Mouse (Mus musculus) layer of hippocampus, adult 8-10 months (tissue): Measurements from ENCODE around the gene Plagl2. TPM values are rescaled to one million over a fixed set of nuclear protein-coding genes. Genes with fewer than 3 reads are reported as not detected.
A peak's percentile ranks its signal among the peaks of the same experiment; 100 is the strongest.
"Not testable (repeated sequence)": the region's sequence is repeated elsewhere in the genome, so short reads cannot be mapped to it uniquely, and the experiment has no call there.

ENCODE experiments used
- DNase-seq, 2 experiments: peaks; one replicate each; pipeline ENCODE4 v3.0.0; 2022; ENCODE audit warnings: low spot score in 2 of 2
- total RNA-seq, 4 experiments: library from RNA; stranded (reverse); gene quantifications; 2 replicates each; pipeline ENCODE4 v1.2.4; 2022

Plagl2 gene
- total RNA-seq = 1 to 10 TPM; 6.6 to 7.2 (median 6.7) TPM

GRCm38 (mm10) chr2:153241250-153242014 lies at the start of gene Plagl2, which contains the start of gene Pofut1:
TSS of gene Plagl2 (minus strand) at chr2:153241426.
TSS of gene Pofut1 (plus strand) at chr2:153241533.
- peak; percentile 68 to 80 for DNase-seq

- no peak for DNase-seq
Measured at GRCm38 (mm10) chr2:153287835-153288234, 46.6 kb upstream of the Plagl2 start.

- DNase-seq = no peak
Measured at GRCm38 (mm10) chr2:153286524-153286923, 45.3 kb upstream of the Plagl2 start.

GRCm38 (mm10) chr2:153283919-153284318 lies 42.7 kb upstream of the Plagl2 start:
- no peak for DNase-seq

GRCm38 (mm10) chr2:153278357-153278756 lies 37.1 kb upstream of the Plagl2 start:
- no peak for DNase-seq

GRCm38 (mm10) chr2:153276846-153277245 lies 35.6 kb upstream of the Plagl2 start:
- not testable (repeated sequence) for DNase-seq

- DNase-seq = no peak
Measured at GRCm38 (mm10) chr2:153276440-153276839, 35.2 kb upstream of the Plagl2 start.

GRCm38 (mm10) chr2:153275577-153275976 lies 34.4 kb upstream of the Plagl2 start:
- not testable (repeated sequence) for DNase-seq

- DNase-seq = no peak
Measured at GRCm38 (mm10) chr2:153274919-153275247, 33.7 kb upstream of the Plagl2 start.

- DNase-seq = not testable (repeated sequence)
Measured at GRCm38 (mm10) chr2:153274200-153274918, 33.1 kb upstream of the Plagl2 start.

GRCm38 (mm10) chr2:153270231-153270915 lies 29.1 kb upstream of the Plagl2 start:
- not testable (repeated sequence) for DNase-seq

- no peak for DNase-seq
Measured at GRCm38 (mm10) chr2:153267331-153267730, 26.1 kb upstream of the Plagl2 start.

- DNase-seq = no peak
Measured at GRCm38 (mm10) chr2:153263053-153263452, 21.8 kb upstream of the Plagl2 start.

GRCm38 (mm10) chr2:153259864-153260674 lies 18.8 kb upstream of the Plagl2 start:
- no peak for DNase-seq

- no peak for DNase-seq
Measured at GRCm38 (mm10) chr2:153259030-153259863, 18.0 kb upstream of the Plagl2 start.

- DNase-seq = no peak
Measured at GRCm38 (mm10) chr2:153256604-153257003, 15.4 kb upstream of the Plagl2 start.

GRCm38 (mm10) chr2:153249751-153250150 lies 8.5 kb upstream of the Plagl2 start:
- DNase-seq = no peak

- no peak for DNase-seq
Measured at GRCm38 (mm10) chr2:153242156-153242555, 930 bp upstream of the Plagl2 start.

- DNase-seq = peak in 1 of 2 experiments; percentile 8
Measured at GRCm38 (mm10) chr2:153240701-153241235, 458 bp downstream of the Plagl2 start.
